Mouse (Mus musculus) left cerebral cortex, adult 11 months (tissue): ENCODE measurements at regions not wholly inside any gene's neighbourhood (a gene's known extent, or its start where the extent isn't known, plus 50 kb on each side); places are given as distances from the start of the nearest gene placed in this dataset.

Source experiments
- DNase-seq: peaks from one replicate; pipeline ENCODE4 v3.0.0; 2022; ENCODE audit warnings: low spot score

DNA sequence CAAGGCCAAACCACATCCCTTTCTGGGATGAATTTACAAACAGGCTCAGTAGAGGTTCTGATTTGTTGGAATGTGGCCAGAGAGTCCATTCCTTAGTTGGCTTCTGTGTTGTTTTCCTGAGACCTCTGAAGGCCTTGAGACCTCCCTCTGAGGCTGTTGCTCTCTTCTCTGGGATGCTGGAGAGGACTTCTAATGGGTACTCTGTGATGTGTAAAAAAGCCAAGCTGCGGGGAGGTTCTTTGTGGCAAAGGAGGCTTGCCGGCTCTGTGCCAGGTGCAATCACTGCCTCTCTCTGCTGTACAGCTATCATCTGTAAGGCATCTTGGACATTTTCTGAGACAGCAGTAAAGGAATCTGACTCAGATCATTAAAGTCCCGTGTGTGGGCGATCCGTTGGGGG is 192.3 kb downstream of the Gm5447 start:
- DNase-seq = no peak

- no peak for DNase-seq
These were observed 194.8 kb downstream of the Gm5447 start for GRCm38 (mm10) chr13:31168854-31169253.

DNA sequence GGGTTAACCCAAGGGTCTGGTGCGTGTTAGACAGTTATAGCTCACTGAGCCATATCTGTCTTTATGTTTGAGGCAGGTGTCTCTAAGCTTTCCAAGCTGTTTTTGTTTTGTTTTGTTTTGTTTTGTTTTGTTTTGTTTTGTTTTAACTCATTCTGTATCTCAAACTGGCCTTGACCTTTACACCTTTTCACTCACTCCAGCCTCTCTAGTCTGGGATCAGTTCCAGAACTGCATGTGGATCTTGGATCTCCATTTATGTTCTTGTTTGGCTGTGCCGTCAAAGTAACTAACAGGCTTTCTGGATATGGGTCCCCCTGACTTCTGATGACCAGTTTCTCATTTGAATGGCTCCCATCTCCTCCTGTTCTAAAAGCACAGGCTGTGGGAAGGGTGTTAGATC is 197.7 kb downstream of the Gm5447 start:
- no peak for DNase-seq

GRCm38 (mm10) chr13:31172580-31172979 is 198.6 kb downstream of the Gm5447 start:
- no peak for DNase-seq

DNA sequence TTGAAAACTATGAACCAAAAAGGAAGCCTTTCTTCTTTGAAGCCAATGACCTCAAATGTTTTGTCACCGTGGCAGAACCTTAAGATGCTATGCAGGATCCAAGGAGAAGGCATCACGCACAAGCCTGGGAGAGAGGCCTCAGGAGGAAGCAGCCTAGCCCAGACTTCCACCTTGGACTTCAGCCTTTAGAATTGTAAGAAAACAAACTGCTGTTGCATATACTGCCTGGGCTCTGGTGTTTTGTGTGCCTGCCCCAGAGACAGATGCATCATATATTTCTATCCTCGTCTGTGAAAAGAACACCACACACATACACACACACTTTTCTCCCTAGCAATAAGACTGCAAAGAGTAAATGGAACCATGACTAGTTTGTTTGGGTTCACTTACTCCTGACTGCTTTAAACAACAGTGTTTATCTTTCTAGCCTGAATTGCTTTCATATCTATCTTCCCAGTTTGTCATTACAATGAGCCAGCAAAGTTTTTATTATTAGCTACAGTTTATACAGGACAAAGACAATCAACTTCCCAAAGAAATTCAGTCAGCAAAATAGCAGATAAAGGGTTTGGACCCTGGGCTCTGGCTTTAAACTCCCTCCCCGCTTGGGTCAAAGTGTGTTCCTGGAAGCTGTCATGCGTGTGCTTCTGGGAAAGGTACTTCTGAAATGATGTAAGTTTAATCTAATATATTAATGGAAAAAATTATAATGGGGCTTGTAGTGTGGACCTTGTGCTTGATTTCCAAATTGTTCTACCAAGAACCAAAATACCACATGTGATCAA is 204.2 kb downstream of the Gm5447 start:
- no peak for DNase-seq

DNA sequence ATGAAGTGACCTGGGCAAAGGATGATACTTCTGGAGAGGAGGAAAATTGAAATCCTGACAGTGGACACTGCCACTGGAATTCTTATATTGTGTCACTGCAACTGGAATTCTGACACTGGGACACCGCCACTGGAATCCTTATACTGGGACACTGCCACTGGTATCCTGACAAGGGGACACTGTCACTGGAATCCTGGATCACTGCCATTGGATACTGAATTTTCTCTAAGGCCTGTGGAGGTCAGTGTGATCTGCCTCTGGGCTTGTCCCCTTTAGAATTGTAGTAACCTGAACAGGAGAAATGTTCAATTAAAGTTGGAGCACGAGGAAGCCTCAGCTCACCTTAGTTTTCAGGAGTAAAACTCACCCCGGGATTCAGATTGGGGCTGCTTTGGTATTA is 205.0 kb downstream of the Gm5447 start:
- DNase-seq = no peak

DNA sequence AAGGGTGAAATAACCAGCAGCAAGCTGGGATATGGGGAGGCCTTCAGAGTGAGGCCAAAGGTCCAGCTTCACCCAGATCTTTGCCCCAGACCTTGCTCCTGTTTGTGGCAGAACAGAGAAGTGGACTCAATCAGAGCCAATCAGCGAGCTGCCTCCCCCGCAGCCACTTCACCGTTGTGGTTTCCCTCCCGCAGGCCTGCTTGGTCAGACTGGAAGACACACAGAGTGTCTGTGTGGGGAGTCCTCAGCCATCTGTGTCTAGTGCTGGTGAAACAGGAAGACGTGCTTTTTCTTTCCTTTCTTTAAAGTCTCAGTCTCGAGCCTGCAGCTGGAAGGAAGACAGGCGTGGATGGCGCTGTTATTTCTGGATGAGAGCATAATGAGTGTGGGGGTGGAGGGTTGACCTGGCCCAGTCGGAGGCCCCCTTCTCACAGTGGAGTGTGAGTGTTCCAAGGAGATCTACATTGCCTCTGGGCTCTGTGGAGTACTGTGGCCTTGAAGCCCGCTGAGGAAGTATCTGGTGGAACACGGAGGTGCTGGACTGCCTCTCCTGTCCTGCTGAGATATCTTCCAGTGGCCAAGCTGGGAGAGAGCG is 205.5 kb downstream of the Gm5447 start:
- DNase-seq = no peak

DNA sequence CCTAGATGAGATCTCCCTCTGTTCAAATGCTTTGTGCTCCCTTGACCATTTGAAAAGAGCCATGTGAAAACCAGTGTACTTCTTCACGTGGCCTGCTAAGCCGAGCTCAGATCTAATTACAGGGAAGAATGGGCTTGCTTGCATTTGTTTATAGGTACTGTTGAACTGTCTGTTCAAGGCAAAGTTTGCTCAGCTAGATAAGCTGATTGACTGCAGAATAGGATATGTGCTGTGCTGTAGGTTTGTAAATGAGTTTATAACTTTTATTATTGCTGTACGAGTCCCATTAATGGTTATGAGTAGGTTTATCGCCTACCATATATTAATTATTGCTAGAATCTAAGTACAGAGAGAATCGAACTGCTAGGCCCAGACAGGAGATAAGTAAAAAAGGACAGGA is 207.5 kb downstream of the Gm5447 start:
- no peak for DNase-seq

GRCm38 (mm10) chr13:31184845-31185834 is 211.1 kb downstream of the Gm5447 start:
- no peak for DNase-seq

DNA sequence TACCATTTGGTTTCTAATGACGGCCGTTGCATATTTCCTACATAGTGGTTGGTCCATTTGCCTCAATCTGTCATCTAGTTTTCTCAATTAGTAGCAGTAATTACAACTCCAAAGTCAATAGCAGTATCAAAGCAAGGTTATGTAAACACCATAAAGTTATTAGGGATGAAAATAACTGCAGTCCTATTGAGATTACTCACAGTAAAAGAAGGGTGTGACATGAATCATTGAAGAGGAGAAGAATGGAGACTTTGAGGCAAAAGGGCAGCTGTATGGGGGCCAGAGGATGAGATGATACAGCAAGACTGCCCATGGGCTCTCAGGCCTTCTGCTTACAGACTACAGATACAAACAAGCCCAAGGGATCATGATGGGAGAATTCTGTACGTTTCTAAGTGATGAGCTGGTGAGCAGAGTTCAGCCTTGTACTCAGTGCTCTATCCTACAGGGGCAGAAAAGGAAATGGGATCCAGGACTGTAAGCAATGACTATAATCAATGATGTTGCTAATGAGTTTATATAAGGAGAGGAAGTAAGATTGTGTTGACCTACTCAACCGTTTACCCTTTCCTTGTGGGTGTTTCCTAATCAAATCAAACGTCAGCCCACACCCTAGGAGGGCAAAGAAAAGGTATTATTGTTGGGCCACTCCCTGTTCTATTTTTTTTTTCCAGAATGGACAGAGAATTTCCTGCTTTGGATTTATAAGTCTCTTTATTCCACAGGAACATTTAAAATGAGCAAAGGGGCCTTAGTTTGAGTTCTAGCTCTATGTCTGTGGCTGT is 213.0 kb downstream of the Gm5447 start:
- DNase-seq = no peak

DNA sequence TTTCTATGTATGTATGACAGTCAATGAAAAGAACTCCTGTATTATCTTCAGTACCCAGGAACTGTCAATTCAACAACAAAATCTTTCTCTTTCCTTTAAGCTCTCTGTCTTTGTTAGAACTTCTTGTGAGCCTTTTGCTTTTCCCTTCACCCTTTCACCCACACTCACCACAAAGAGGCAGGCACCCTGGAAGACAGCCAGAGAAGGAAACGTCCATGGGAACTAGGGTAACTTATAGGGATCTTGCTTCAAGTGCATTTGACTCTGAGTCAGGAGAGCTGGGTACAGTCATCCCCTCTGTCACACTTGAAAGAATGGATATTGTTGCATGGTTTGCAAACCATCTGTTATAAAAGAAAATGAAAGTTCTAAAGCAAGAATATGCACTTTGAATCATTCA is 215.1 kb downstream of the Gm5447 start:
- DNase-seq = no peak

GRCm38 (mm10) chr13:31190036-31190435 is 216.0 kb downstream of the Gm5447 start:
- no peak for DNase-seq

- DNase-seq = no peak
These were observed 217.5 kb downstream of the Gm5447 start for GRCm38 (mm10) chr13:31191344-31192139.

DNA sequence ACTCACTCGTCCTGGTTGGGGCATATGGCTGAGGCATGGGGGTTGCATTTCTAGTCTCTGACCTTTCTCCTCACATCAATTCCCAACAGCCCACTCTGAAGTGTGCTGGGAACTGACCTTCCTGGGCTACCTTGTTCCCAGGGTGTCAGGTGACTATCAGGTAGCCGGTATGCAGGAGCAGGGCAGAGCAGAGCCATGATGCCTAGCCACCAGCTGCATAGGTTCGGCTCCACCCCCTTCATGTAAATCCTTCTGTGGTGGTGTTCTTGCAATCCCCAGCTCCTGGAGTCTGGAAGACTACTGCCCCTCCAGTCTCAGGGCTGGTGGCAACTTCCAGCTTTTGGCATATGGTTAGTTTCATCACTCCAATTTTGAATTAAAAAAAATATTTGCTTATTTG is 221.0 kb downstream of the Gm5447 start:
- DNase-seq = no peak

DNA sequence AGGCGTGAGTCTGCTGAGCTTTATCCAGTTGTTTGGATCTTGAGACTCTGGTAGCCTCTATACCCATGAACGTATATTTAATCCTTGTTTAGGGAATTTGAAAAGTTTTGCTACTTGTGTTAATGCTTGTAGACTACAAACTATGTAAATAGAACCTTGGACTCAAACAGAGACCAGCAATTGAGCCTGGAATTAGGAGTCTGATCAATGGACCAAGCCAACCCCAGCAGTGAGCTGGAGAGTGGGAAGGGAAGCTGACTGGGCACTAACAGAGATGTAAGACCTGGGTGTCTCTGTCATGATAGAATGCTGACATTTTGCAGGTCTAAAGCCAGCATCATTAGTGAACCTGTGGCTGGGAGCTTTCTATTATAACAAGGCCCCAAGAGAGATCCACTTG is 222.5 kb downstream of the Gm5447 start:
- DNase-seq = no peak

DNA sequence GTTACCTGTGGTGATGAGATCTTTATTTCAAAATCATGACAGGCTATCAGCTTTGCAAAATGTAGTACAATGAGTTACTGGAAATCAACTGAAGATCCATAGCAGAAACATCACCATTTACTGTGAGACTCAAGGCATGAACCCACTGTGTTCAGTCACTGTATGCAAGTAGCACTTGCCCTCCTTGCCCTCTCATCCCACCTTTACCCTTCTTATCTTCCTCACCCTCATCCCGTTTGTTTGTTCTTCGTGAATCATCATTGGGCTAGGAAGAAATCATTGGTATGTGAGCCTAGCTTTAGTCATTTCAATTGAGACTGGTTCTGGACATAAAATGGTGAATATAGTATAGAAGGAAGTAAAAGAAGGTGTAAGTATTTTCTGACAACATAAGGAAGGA is 223.6 kb downstream of the Gm5447 start:
- DNase-seq = no peak

GRCm38 (mm10) chr13:31199384-31199783 is 225.4 kb downstream of the Gm5447 start:
- DNase-seq = no peak

DNA sequence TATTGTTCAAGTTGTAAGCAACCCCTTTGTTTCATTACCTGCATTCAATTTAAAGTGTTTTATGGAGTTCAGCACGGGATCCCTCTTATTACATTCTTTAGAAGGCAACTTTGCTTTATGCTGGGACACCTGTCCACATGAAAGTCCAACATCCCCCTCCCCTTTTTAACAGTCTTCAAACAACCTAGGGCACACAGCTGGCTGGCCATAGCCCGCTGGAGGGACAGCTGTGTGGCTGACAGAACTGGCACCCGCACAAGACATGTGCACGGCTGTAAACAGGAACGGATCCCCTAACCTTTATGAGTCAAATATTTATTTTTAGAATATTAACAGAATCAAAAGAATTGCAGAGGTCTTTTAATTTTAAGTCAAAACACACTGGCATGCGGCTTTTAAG is 230.1 kb downstream of the Gm5447 start:
- no peak for DNase-seq

DNA sequence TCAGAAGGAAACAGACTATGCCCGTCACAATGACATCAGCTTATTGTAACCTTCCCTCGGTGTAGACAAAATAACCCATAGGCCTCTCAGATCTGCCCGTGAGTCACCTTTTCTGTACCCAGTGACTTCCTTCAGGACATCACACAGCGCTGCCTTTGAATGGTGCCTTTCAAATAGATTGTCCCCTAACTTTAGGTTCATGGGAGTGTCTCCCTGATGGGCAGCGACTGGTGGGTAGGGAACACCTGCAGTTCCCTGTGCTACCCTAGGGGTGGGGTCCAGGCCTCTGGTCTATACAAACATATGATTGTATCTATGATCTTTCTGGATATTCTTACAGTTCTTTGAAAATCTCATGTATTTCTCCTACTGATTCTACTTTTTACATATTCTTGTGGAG is 232.4 kb downstream of the Gm5447 start:
- no peak for DNase-seq

DNA sequence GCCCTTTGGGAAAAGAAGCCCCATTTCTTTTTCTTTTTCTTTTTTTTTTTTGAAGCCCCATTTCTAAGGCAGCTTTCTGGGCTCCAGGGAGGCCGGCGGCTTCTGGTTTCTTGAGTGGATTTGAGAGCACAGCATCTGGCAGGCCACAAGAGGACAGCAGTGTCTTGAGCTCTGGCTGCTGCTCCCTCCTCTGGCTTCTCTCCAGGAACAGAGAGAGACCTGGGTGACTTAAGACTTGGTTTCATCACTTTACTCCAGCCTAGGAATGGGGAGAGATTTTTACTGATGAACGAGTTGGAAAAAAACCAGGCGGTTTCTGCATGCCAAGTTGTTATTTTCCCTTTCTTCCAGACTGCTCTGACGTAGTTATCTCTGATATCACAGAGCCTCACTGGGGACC is 233.7 kb downstream of the Gm5447 start:
- DNase-seq = peak; percentile 8

- no peak for DNase-seq
These were observed 249.0 kb downstream of the Gm5447 start for GRCm38 (mm10) chr13:31223016-31223415.
